Mouse (Mus musculus) large intestine, adult 2 months (tissue): ENCODE measurements around the gene Pcdh10. TPM values are rescaled to one million over a fixed set of nuclear protein-coding genes. Genes with fewer than 3 reads are reported as not detected.

Experiments
- DNase-seq: peaks from one replicate; pipeline ENCODE4 v3.0.0-alpha.2; 2012; ENCODE audit warnings: low read depth, low spot score
- WGBS: fragments of 180-500 bp; shearing (Covaris S2); methylation state at CpG from one replicate; pipeline ENCODE4 v1.1.7; 2018; 5-methylcytosine and 5-hydroxymethylcytosine counted together
- polyA plus RNA-seq: library from polyadenylated mRNA; depleted of rRNA; stranded (reverse); fragments of >200 nt; gene quantifications from 2 replicates; pipeline ENCODE4 v1.2.3, GENCODE M21; 2012; rRNA removed

The Pcdh10 gene
- 0.29 and 0.31 TPM in 2 replicates for polyA plus RNA-seq

GRCm38 (mm10) chr3:45378145-45378544, at the start of gene Pcdh10:
TSS of gene Pcdh10 (plus strand) at chr3:45378398.
- DNase-seq, result peak; percentile 13
- WGBS, result under 1% methylated on average over 26 of the region's 26 CpGs

DNA sequence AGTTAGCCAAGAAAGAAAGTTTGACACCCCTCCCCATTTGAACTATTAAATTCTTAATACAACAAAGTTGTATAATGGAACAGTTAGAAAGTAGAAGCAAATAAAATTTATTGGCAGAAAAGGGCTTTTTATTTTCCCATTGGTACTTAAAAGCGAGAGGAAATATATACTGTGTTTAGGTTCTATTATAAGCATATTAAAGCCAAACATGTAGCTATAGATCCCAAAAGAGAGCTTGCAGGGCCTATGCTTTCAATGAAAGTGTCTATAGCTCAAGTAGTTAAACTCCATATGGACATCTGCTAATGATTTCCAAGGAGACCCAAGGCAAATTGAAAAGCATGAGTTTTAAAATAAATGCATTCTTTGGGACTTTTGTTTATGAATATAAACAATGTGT, 22.3 kb upstream of the Pcdh10 start:
- no peak for DNase-seq
- WGBS, result 80% methylated on average over 1 of the region's 1 CpGs

DNA sequence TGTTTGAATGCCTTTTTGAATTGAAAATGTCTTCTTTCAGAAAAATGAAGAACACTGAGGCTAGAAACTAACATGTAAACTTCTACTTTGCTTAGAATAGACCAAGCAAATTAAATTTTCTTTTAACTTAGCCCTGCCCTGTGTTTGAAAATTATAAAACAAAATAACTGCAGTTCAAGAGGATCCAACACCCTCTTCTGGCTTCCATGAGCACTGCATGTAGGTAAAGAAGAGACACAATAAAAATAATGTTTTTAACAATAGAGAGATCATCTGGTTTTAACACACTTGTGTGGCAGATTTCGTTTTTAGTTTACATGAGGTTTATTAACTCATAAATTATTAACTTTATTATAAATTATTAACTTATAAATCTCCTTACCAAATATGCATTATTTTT, 9.2 kb upstream of the Pcdh10 start:
- no peak for DNase-seq
- WGBS, result 38% methylated on average over 1 of the region's 1 CpGs

DNA sequence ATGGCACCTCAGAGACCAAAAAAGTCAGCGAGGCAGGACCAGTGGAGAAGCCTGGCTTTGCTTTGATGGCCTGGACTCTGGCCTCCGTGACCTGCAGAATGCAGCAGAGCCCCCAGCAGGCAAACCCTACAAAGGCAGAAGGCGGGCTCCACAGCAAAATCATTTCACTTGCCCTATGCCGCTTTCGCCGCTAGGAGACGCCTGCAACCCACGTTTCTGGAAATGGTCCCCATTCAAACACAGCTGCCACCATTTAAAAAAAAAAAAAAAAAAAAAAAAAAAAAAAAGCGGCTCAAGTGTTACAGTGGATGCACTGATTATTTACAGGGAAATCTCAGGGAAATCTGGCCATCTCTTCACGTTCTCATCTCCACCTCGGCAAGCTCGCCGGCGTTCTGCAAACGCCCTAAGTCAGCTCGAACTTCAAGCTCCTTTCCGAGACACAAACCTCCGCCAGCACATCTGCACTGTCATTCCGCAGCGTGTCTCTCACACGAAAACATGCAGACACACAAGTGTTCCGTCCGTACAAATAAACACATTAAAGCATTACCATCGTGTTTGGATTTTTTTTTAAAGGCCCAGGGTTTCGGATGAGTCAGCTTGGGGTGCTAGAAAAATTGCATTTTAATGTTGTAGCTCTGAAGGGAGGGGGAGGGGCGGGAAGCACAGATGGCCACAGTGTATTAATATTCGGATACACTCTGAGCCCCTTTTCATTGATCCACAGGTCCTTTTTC, 2.3 kb upstream of the Pcdh10 start:
- DNase-seq, result no peak
- 1% methylated on average over 27 of the region's 27 CpGs for WGBS

DNA sequence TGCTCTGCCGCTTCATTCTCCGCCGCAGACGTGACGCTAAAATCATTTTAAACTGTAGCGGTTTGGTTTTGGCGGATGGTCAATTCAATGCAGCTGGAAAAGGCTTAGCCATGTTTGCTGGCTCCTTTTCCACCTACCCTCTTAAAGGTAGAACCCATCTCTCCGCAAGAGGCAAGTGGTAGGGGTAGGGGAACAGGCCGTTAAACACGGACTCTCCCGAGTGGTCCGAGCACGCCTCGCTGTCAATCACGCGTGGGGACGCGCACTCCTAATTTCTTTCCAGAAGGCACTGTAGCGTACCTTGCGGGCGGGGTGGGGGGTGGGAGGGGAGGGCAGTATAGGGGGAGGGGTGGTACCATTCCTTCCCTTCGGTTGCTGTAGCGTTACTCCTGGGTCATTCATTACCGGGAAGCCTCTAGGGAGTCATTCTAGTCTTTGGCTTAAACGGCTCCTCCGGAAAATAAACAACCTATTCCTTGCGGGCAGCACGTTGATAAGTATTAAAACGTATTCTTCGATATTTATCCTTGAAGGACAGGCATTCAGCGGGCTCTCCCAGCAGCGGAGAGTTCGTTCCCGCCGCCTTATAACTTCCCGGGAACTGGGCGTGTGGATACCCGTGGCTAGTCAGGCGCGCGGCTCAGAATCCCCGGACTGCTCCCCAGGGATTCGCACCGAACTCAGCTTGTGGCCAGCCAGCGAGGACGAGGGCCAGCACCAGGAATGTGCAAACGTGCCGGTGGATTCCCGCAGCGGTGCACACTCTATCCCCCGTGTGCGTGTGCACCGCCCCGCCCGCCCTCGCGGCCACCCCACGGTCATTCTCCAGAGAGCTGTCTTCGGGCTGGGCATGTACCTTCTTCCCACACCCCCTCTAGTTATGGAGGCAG, 1.5 kb upstream of the Pcdh10 start:
- no peak for DNase-seq
- WGBS, result 2% methylated on average over 59 of the region's 59 CpGs

DNA sequence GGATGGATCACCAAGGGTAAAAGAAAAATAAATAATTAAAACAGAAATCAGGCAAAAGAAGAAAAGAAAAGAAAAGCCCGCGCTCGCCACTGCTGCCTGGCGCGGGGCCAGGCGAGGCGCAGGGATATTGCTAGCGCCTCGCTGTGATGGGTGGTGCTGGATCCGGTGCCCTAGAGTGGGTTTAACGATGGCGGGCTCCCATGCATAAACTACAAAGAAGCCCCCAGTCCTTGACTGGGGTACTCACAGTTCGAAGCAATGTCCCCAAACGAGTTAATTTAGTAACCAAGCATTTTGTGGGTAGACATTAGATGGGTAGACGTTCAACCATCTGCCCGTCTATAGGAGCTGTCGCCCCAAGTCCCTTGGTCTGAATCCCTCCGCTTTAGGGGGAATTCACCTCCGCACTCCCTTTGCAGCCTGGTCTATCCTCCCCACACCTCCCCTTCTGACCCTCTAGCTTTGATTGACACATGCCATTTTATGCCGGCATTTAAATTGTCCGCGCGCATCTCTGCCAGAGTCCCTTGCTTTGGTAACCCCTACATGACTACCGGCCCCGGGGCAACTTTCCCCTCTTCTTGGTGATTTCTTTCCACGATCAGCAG, 703 bp upstream of the Pcdh10 start:
- no peak for DNase-seq
- WGBS, result 3% methylated on average over 26 of the region's 26 CpGs

DNA sequence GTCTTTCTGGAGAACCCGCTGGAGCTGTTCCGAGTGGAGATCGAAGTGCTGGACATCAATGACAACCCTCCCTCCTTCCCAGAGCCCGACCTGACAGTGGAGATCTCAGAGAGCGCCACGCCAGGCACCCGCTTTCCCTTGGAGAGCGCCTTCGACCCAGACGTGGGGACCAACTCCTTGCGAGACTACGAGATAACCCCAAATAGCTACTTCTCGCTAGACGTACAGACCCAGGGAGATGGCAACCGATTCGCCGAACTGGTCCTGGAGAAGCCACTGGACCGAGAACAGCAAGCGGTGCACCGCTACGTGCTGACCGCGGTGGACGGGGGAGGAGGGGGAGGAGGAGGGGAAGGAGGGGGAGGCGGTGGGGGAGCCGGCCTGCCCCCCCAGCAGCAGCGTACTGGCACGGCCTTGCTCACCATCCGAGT, 1.4 kb downstream of the Pcdh10 start:
- WGBS, result 4% methylated on average over 29 of the region's 29 CpGs
- no peak for DNase-seq

- no peak for DNase-seq
- WGBS, result 2% methylated on average over 55 of the region's 55 CpGs
These were observed 2.0 kb downstream of the Pcdh10 start for GRCm38 (mm10) chr3:45379972-45380761.

DNA sequence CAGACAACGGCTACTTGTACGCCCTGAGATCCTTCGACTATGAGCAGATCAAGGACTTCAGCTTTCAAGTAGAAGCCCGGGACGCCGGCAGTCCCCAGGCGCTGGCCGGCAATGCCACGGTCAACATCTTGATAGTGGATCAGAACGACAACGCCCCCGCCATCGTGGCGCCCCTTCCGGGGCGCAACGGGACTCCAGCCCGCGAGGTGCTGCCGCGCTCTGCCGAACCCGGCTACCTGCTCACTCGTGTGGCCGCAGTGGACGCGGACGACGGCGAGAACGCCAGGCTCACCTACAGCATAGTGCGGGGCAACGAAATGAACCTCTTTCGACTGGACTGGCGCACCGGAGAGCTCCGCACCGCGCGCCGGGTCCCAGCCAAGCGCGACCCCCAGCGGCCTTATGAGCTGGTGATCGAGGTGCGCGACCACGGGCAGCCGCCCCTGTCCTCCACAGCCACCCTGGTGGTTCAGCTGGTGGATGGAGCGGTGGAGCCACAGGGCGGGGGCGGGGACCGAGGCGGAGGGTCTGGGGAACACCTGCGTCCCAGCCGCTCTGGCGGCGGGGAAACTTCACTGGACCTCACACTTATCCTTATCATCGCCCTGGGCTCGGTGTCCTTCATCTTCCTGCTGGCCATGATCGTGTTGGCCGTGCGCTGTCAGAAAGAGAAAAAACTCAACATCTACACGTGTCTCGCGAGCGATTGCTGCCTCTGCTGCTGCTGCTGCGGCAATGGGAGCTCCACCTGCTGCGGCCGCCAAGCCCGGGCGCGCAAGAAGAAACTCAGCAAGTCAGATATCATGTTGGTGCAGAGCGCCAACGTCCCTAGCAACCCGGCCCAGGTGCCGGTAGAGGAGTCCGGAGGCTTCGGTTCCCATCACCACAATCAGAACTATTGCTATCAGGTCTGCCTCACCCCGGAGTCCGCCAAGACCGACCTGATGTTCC, 2.9 kb downstream of the Pcdh10 start:
- WGBS, result 3% methylated on average over 82 of the region's 82 CpGs
- DNase-seq, result no peak

DNA sequence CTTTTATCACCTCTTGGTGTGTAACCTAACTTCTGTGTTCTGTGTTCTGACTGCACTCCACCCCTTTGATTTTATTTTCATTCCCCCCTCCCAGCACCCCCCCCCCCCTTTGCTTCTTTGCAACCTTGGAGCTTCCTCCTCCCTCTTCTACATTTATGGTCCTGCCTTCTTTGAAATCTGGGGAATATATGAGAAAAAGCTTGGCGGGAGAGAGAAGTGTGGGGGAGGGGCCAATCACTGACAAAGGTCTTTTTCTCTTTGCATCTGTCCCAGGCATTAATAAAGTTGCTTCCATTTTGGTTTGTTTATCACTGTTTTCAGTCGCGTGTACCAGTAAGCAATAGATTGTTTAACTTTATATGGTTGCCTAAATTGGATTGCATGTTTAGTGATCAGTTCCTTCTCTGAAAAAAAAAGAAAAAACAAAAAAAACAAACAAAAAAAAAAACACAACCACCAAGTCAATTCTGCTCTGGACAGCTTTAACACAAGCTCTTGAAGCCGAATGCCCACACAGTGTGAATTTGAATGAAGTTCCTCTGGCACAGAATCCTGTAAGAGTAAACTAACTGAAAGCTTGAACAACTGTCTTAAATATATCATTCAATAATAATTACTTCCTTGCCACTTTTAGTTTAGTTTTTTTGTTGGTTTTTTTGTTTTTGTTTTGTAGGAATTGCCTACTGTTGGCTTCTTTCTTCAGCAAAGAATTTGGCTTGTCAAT, 4.0 kb downstream of the Pcdh10 start:
- DNase-seq, result no peak
- WGBS, result 32% methylated on average over 4 of the region's 4 CpGs

- DNase-seq, result no peak
- WGBS, result 51% methylated on average over 2 of the region's 2 CpGs
These were observed 5.6 kb downstream of the Pcdh10 start for GRCm38 (mm10) chr3:45383831-45384230.

GRCm38 (mm10) chr3:45385028-45385427, 6.8 kb downstream of the Pcdh10 start:
- 71% methylated on average over 3 of the region's 3 CpGs for WGBS
- no peak for DNase-seq

DNA sequence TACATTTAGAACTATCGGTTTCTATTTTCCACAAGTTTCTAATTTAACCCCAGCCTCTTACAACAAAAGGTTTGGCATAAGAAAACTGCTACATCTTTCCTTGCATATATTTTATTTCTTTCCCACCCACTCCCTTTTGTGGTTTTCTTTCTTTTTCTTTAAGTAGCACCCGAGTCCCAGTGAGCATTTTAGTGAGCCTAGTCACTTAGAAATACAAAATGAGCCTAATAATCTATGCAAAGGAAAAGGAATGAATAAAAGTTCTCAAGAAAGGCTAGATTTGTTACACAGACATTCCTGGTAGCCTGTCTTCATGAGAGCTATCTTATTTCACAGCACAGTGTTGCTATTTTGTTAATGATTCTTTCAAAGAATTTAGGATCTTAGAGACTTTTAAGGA, 7.3 kb downstream of the Pcdh10 start:
- 63% methylated on average over 2 of the region's 2 CpGs for WGBS

GRCm38 (mm10) chr3:45386512-45386911, 8.3 kb downstream of the Pcdh10 start:
- 67% methylated on average over 2 of the region's 2 CpGs for WGBS
- no peak for DNase-seq

More for the DNA sequence above, 7.3 kb downstream of the Pcdh10 start:
- no peak for DNase-seq

- DNase-seq, result no peak
These were observed 18.9 kb downstream of the Pcdh10 start for GRCm38 (mm10) chr3:45397101-45397500.

GRCm38 (mm10) chr3:45403239-45403638, 25.0 kb downstream of the Pcdh10 start:
- WGBS, result 84% methylated on average over 2 of the region's 2 CpGs
- no peak for DNase-seq

More at GRCm38 (mm10) chr3:45397101-45397500, 18.9 kb downstream of the Pcdh10 start:
- 76% methylated on average over 4 of the region's 4 CpGs for WGBS

- no peak for DNase-seq
- 51% methylated on average over 1 of the region's 1 CpGs for WGBS
These were observed 53.5 kb downstream of the Pcdh10 start for GRCm38 (mm10) chr3:45431691-45432090.
